Mouse (Mus musculus) ES-E14 (cell line): Measurements from ENCODE around the gene Tmem236. TPM values are rescaled to one million over a fixed set of nuclear protein-coding genes. Genes with fewer than 3 reads are reported as not detected.

Source experiments
- DNase-seq: peaks from one replicate; pipeline ENCODE4 v3.0.0-alpha.2; 2013; ENCODE audit warnings: low read depth, low spot score
- H3K27ac ChIP-seq: 2 replicates; pipeline ENCODE4 v1.5.1; 2012; ENCODE audit warnings: low read depth, mild to moderate bottlenecking, low read length, moderate library complexity, mixed read lengths; ENCODE audit not compliant: poor library complexity, insufficient read depth, severe bottlenecking
- H3K36me3 ChIP-seq: 2 replicates; pipeline ENCODE4 v1.6.1; 2012; ENCODE audit warnings: mild to moderate bottlenecking, low read length, moderate library complexity, mixed read lengths; ENCODE audit not compliant: control insufficient read depth, poor library complexity, insufficient read depth, severe bottlenecking
- H3K4me1 ChIP-seq, 2 experiments: fragments of 150-350 bp in 1 of 2; sonication (generic) in 1 of 2; 2 replicates each; pipeline ENCODE4 v1.6.1; 2012; ENCODE audit warnings: low read length in 2 of 2, mild to moderate bottlenecking in 1 of 2, mixed read lengths in 1 of 2; ENCODE audit not compliant: control insufficient read depth in 2 of 2, insufficient read depth in 2 of 2, poor library complexity in 1 of 2
- H3K4me3 ChIP-seq, 2 experiments: fragments of 150-350 bp in 1 of 2; sonication (generic) in 1 of 2; 2 replicates each; pipeline ENCODE4 v1.5.1; 2012; ENCODE audit warnings: low read length in 2 of 2, low read depth in 1 of 2, mild to moderate bottlenecking in 1 of 2, mixed read lengths in 1 of 2; ENCODE audit not compliant: insufficient read depth in 1 of 2, poor library complexity in 1 of 2, severe bottlenecking in 1 of 2
- H3K9ac ChIP-seq: 2 replicates; pipeline ENCODE4 v1.6.1; 2012; ENCODE audit warnings: low read depth, mild to moderate bottlenecking, low read length, mixed read lengths; ENCODE audit not compliant: poor library complexity, insufficient read depth, severe bottlenecking
- H3K9me3 ChIP-seq: fragments of 150-350 bp; sonication (generic); 2 replicates; pipeline ENCODE4 v1.6.1; 2012; ENCODE audit warnings: low read depth, mild to moderate bottlenecking, low read length; ENCODE audit not compliant: control insufficient read depth, insufficient read depth
- CHD2 ChIP-seq: IDR thresholded peaks from 2 replicates; pipeline ENCODE4 v1.6.1; 2014; ENCODE audit warnings: mild to moderate bottlenecking, low read depth, low read length, inconsistent platforms
- HCFC1 ChIP-seq: IDR thresholded peaks from 2 replicates; pipeline ENCODE4 v1.6.1; 2012; ENCODE audit warnings: low read length, inconsistent platforms, borderline replicate concordance; ENCODE audit not compliant: insufficient read depth
- MAFK ChIP-seq: IDR thresholded peaks from 2 replicates; pipeline ENCODE4 v1.6.1; 2014; ENCODE audit warnings: mild to moderate bottlenecking, low read depth, low read length, inconsistent platforms; ENCODE audit not compliant: insufficient read depth
- ZC3H11A ChIP-seq: IDR thresholded peaks from 2 replicates; pipeline ENCODE4 v1.6.1; 2012; ENCODE audit warnings: low read depth, mild to moderate bottlenecking, inconsistent platforms, low read length, borderline replicate concordance
- ZNF384 ChIP-seq: IDR thresholded peaks from 2 replicates; pipeline ENCODE4 v1.6.1; 2012; ENCODE audit warnings: low read depth, low read length, inconsistent platforms
- in situ Hi-C, 2 experiments: fragments of 600-800 bp; cut with MboI; formaldehyde crosslinking; loops; one replicate each; pipeline ENCODE4 v1.15.1; 2025; ENCODE audit warnings: low sequenced_read_pairs in 2 of 2, inconsistent platforms in 1 of 2; ENCODE audit not compliant: unreplicated experiment in 2 of 2
- total RNA-seq: library from RNA; depleted of rRNA; stranded (reverse); fragments of 300-350 nt; gene quantifications from 2 replicates; pipeline ENCODE4 v1.2.3, GENCODE M21; 2012

Tmem236 gene
- total RNA-seq, 1 experiment, result not detected

DNA sequence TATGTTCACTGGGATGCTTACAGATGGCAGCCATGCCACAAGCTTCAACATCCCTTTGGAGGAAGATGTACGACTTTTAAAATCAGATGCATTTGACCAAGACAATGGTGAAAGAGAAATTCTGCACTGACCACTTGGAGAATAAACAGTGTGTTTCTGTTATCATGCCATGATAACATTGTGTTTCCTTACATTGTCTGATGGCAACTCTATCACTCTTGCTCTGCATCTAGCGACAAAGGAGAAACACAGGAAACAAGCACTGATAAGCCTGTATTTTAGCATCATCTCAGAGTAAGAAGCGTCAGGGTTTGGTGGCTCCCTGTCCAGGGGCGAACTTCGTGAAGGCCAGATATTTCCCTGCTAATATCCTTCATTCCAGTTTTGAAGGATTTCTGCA lies 61.0 kb downstream of the Tmem236 start:
- Histone ChIP-seq H3K4me3 (no peak overlapping the region), H3K4me1 (no peaks in the 10 kb centered on the region), H3K9ac (no peak overlapping the region), H3K27ac (no peak overlapping the region), H3K36me3 (no peaks in the 10 kb centered on the region), H3K9me3 (no peaks in the 10 kb centered on the region)
- no peak for DNase-seq
- no peak for TF ChIP-seq ZNF384
- no peak for TF ChIP-seq ZC3H11A
- TF ChIP-seq HCFC1, result no peak
- no peak for TF ChIP-seq CHD2
- no peak for TF ChIP-seq MAFK
- in situ Hi-C loops, result no loop called here

GRCm38 (mm10) chr2:14236920-14237319 lies 62.6 kb downstream of the Tmem236 start:
- TF ChIP-seq ZNF384 (no peak), MAFK (no peak), ZC3H11A (no peak), CHD2 (no peak), HCFC1 (no peak)
- Histone ChIP-seq H3K9ac (no peak overlapping the region), H3K36me3 (no peaks in the 10 kb centered on the region), H3K4me1 (no peaks in the 10 kb centered on the region), H3K27ac (no peak overlapping the region), H3K4me3 (no peak overlapping the region), H3K9me3 (no peaks in the 10 kb centered on the region)
- in situ Hi-C loops, result no loop called here
- no peak for DNase-seq

DNA sequence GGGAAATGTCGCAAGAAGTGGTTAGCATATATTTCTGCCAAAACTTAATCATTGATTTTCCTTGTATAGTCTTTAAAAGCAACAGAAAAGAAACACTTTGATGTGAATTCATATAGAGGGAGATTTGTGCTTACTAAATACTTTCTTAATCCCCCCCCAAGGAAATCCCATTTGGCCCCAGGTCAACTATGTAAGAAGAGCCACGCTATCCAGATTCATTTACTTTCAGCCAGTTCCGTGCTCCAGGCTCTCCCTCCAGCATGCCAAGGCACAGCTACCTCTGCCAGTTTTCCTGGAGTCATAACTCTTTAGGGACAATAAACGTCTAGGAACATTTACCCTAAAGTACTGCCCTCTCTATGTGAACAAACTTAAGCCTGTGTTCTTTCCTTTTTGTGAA lies 63.4 kb downstream of the Tmem236 start:
- H3K36me3 ChIP-seq, result no peaks in the 10 kb centered on the region
- no peaks in the 10 kb centered on the region for H3K9me3 ChIP-seq
- no peak overlapping the region for H3K4me3 ChIP-seq
- in situ Hi-C loops, result no loop called here
- no peak for DNase-seq
- TF ChIP-seq ZC3H11A (no peak), MAFK (no peak)
- H3K4me1 ChIP-seq, result no peaks in the 10 kb centered on the region
- no peak overlapping the region for H3K9ac ChIP-seq
- no peak overlapping the region for H3K27ac ChIP-seq

DNA sequence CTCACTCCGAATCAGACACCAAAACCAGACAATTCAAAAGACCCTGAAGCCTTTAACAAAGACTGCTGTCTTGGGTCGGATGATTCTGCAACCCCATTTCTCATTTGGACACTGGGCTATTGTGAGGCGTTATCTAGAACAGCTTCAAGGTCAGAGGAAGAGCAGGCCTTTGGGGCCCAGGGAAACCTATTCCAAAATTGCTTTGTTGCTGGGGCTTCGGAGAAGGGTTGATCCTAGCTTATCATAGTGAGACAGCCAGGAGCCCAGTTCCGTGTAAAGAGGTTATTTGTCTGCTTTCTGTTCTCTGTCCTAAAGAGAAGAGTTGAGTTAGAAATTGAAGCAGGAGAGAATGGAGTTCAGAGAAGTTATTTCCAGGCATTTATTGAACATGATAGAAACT lies 64.8 kb downstream of the Tmem236 start:
- Histone ChIP-seq H3K9ac (no peak overlapping the region), H3K4me1 (no peaks in the 10 kb centered on the region), H3K36me3 (no peaks in the 10 kb centered on the region), H3K27ac (no peak overlapping the region), H3K4me3 (no peak overlapping the region), H3K9me3 (no peaks in the 10 kb centered on the region)
- no peak for DNase-seq
- in situ Hi-C loops, result no loop called here
- TF ChIP-seq ZNF384 (no peak), MAFK (no peak), HCFC1 (no peak), CHD2 (no peak), ZC3H11A (no peak)

- no peak overlapping the region for H3K4me3 ChIP-seq
- in situ Hi-C loops, result no loop called here
Measured at GRCm38 (mm10) chr2:14244157-14244556, 69.8 kb downstream of the Tmem236 start.

More at GRCm38 (mm10) chr2:14244157-14244556, 69.8 kb downstream of the Tmem236 start:
- H3K27ac ChIP-seq, result no peak overlapping the region
- H3K4me1 ChIP-seq, result no peaks in the 10 kb centered on the region
- H3K9ac ChIP-seq, result no peak overlapping the region
- H3K36me3 ChIP-seq, result no peaks in the 10 kb centered on the region
- no peaks in the 10 kb centered on the region for H3K9me3 ChIP-seq
- no peak for DNase-seq
- no peak for TF ChIP-seq CHD2
- TF ChIP-seq ZNF384, result no peak
- TF ChIP-seq HCFC1, result no peak
- no peak for TF ChIP-seq ZC3H11A
- TF ChIP-seq MAFK, result no peak
